ENCODE assay signal across 7 mouse cellular contexts in the genomic region with DNA sequence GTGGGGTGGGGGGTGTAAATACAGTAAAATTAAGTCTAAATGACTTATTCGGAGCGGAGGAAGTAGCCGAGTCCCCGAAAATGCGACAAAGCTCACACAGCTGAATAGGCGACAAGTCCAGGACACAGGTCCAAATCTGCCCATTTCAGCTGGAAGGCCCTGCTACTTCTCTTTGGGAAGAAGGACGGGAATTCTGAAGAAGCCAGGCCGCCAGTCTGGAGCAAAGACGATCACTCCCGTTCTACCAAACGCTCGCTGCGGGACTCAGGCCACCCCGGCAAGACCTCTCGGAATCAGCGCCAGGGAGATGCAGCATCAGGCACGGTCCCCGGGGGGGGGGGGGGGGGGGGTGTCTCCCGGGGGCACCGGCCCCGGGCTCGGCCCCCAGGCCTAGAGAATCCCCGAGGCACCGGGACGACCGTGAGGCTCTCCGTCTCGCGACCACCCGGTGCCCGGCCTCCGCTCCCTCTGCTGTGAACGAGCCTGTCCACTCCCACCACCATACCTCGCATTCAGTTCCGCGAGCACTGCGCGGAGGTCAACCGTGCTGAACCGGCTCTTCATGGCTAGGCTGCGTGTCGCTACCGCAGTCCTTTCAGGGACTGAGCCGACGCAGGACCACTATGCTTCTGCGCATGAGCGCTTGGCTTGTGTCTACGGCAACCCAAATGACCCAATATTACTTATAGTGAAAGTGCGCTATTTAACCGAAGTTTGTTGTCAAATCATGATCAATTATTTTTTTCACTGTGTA. TPM values are rescaled to one million over a fixed set of nuclear protein-coding genes. Genes with fewer than 3 reads are reported as not detected.
DNase-seq lines count a peak whose midpoint lies in the region; ATAC-seq lines count a peak whose summit lies in the region.

A gene (minus strand): TSS at position 620 of the 754 bp plus-strand sequence.

- peak within 1 kb of the TSS; percentile 65 for H3K27ac ChIP-seq in embryonic facial prominence, embryonic 11.5 days (replicated peaks; ENCODE audit: low read depth, low read length)
- H3K27ac ChIP-seq in limb, embryonic 11.5 days (replicated peaks; ENCODE audit: low read depth, low read length) = no peak within 1 kb of the TSS
- H3K27ac ChIP-seq in midbrain, embryonic 14.5 days (replicated peaks; ENCODE audit: low read depth, low read length) = peak within 1 kb of the TSS; percentile 81

- H3K27me3 ChIP-seq in embryonic facial prominence, embryonic 11.5 days (ENCODE audit: control insufficient read depth, insufficient read depth, low read length) = no peaks in the 10 kb centered on the region
- no peaks in the 10 kb centered on the region for H3K27me3 ChIP-seq in limb, embryonic 11.5 days (ENCODE audit: control insufficient read depth, insufficient read depth, low read length)
- H3K27me3 ChIP-seq in midbrain, embryonic 14.5 days (ENCODE audit: control insufficient read depth, insufficient read depth, low read length) = no peaks in the 10 kb centered on the region

- ATAC-seq in embryonic facial prominence, embryonic 11.5 days (replicated peaks; ENCODE audit: insufficient number of reproducible peaks, low FRiP score, low TSS enrichment, low read depth) = peak; percentile 54
- peak; percentile 60; the same call in 1 of the 2 replicates for ATAC-seq in limb, embryonic 11.5 days (ENCODE audit: insufficient number of reproducible peaks, low FRiP score, low TSS enrichment, low read depth)
- peak; percentile 74 for ATAC-seq in midbrain, embryonic 14.5 days (ENCODE audit: low FRiP score, low TSS enrichment)

- no peaks in the 10 kb centered on the region for H3K4me1 ChIP-seq in embryonic facial prominence, embryonic 11.5 days (ENCODE audit: control insufficient read depth, insufficient read depth, low read length)
- H3K4me1 ChIP-seq in limb, embryonic 11.5 days (ENCODE audit: control insufficient read depth, insufficient read depth, low read length) = no peaks in the 10 kb centered on the region
- H3K4me1 ChIP-seq in midbrain, embryonic 14.5 days (ENCODE audit: control insufficient read depth, insufficient read depth, low read length) = no peaks in the 10 kb centered on the region

- 1% methylated on average over 38 of the region's 50 CpGs for WGBS in embryonic facial prominence, embryonic 11.5 days
- 1% methylated on average over 47 of the region's 50 CpGs for WGBS in limb, embryonic 11.5 days
- WGBS in midbrain, embryonic 14.5 days = under 1% methylated on average over 44 of the region's 50 CpGs

- peak within 1 kb of the TSS; percentile 87 for H3K4me3 ChIP-seq in embryonic facial prominence, embryonic 11.5 days (ENCODE audit: low read depth, low read length)
- H3K4me3 ChIP-seq in limb, embryonic 11.5 days (ENCODE audit: low read depth, low read length) = peak within 1 kb of the TSS; percentile 85
- peak within 1 kb of the TSS; percentile 86 for H3K4me3 ChIP-seq in midbrain, embryonic 14.5 days (replicated peaks; ENCODE audit: low read depth, low read length)

- DNase-seq in adrenal gland, postnatal 14 days = peak; percentile 91
- DNase-seq in embryonic facial prominence, embryonic 11.5 days (ENCODE audit: low spot score) = peak; percentile 92
- peak; percentile 98 for DNase-seq in heart, adult 11 months
- DNase-seq in kidney, adult 18-20 months = peak; percentile 90
- peak; percentile 82 for DNase-seq in limb, embryonic 11.5 days (ENCODE audit: low spot score)
- DNase-seq in midbrain, embryonic 14.5 days = peak; percentile 95
- peak; percentile 74 to 75 for DNase-seq in spleen, adult 18-20 months

- H3K9me3 ChIP-seq in embryonic facial prominence, embryonic 11.5 days (replicated peaks; ENCODE audit: control insufficient read depth, low read length) = no peaks in the 10 kb centered on the region
- no peaks in the 10 kb centered on the region for H3K9me3 ChIP-seq in limb, embryonic 11.5 days (ENCODE audit: control insufficient read depth, low read length)
- H3K9me3 ChIP-seq in midbrain, embryonic 14.5 days (ENCODE audit: control insufficient read depth, low read length) = no peaks in the 10 kb centered on the region

- peak within 1 kb of the TSS; percentile 49 for H3K4me2 ChIP-seq in embryonic facial prominence, embryonic 11.5 days (ENCODE audit: low read depth, low read length)
- H3K4me2 ChIP-seq in limb, embryonic 11.5 days (ENCODE audit: low read depth, severe bottlenecking) = peak within 1 kb of the TSS; percentile 51
- peak within 1 kb of the TSS; percentile 76 for H3K4me2 ChIP-seq in midbrain, embryonic 14.5 days (ENCODE audit: low read length)

- peak within 1 kb of the TSS; percentile 94 for H3K9ac ChIP-seq in embryonic facial prominence, embryonic 11.5 days (replicated peaks; ENCODE audit: low read length)
- peak within 1 kb of the TSS; percentile 81 for H3K9ac ChIP-seq in limb, embryonic 11.5 days (ENCODE audit: low read length)
- peak within 1 kb of the TSS; percentile 91 for H3K9ac ChIP-seq in midbrain, embryonic 14.5 days (replicated peaks; ENCODE audit: low read length)

- H3K36me3 ChIP-seq in embryonic facial prominence, embryonic 11.5 days (replicated peaks; ENCODE audit: control insufficient read depth, insufficient read depth, low read depth, low read length) = no peaks in the 10 kb centered on the region; the same call in 1 of the 2 replicates
- H3K36me3 ChIP-seq in limb, embryonic 11.5 days (ENCODE audit: control insufficient read depth, insufficient read depth, low read length) = peaks cover 6% of the 10 kb centered on the region; the same call in 1 of the 2 replicates
- H3K36me3 ChIP-seq in midbrain, embryonic 14.5 days (ENCODE audit: control insufficient read depth, insufficient read depth, low read length) = peaks cover 26% of the 10 kb centered on the region

RNA-seq across cellular contexts. Expression of the gene that starts here (rescaled TPM):
- total RNA-seq in adrenal gland, postnatal 14 days (2021) = 39.1 and 45.4 TPM in 2 replicates
- polyA plus RNA-seq in embryonic facial prominence, embryonic 11.5 days (2014; fragmentation: Nextera tagmentation; extraction: Ambion mirVana) = 77.4 and 89.8 TPM in 2 replicates
- 87.8 and 91.8 TPM in 2 replicates for polyA plus RNA-seq in limb, embryonic 11.5 days (2014; fragmentation: Nextera tagmentation; extraction: Ambion mirVana)
- 78.8 and 87.1 TPM in 2 replicates for polyA plus RNA-seq in midbrain, embryonic 14.5 days (2014; fragmentation: Nextera tagmentation; extraction: Ambion mirVana)
